Mouse (Mus musculus) megakaryocyte progenitor cell, adult 5-6 weeks (primary cell): ENCODE measurements around the gene Tmem132d. TPM values are rescaled to one million over a fixed set of nuclear protein-coding genes. Genes with fewer than 3 reads are reported as not detected.
"Not testable (repeated sequence)": the region's sequence is repeated elsewhere in the genome, so short reads cannot be mapped to it uniquely, and the experiment has no call there.

Source experiments
- ATAC-seq: replicated peaks from 2 replicates; pipeline ENCODE4 v1.8.0; 2016; ENCODE audit warnings: mild to moderate bottlenecking, moderate TSS enrichment, inconsistent platforms; ENCODE audit not compliant: poor library complexity
- total RNA-seq, 2 experiments: library from RNA; stranded (forward) in 1 of 2; stranded (reverse) in 1 of 2; fragments of 157-497, 149-512 nt in 1 of 2; fragments of 200-1000 nt in 1 of 2; gene quantifications; 2 replicates each; pipeline versions ENCODE4 v1.2.3 to v1.2.4; 2015 to 2017

The Tmem132d gene
- total RNA-seq, 2 experiments from 2014 or later: not detected

DNA sequence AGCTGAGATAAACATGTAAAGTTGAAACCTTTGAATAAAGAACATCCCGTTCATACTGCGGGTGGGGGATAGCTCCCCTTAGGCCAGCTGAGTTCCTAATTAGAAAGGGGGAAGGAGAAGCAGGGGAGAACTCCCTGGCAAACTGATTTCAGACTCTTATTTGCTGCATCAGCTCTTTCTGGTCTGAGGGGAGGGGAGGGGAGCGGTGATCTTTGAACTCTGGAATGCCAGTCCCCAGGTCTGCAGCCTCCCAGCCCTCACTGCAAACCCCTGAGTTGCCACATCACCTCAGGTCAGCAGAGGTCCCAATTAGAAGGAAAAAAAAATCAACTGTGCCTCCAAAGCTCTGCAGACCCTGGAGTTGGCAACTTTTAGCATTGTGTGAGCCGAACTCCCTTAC lies 482.3 kb downstream of the Tmem132d start:
- ATAC-seq: no peak

DNA sequence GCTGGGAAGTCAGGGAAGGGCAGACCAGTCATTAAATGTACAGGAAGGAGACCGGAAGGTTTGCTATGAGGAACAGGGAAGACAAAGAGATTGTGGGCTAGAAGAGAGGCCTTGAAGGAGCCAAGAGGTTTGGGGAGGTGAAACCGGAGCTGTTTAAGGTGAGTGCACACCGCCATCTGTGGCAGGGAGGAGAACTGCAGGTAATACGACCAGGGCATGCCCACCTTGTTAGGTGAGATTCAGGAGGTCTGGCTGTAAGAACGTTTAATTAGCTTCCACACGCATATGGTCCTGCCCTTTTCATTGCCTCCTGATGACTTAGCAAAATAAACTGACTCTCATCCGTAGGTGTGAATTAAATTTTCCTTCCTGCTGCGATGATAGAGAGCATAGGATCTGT lies 485.6 kb downstream of the Tmem132d start:
- no peak for ATAC-seq

DNA sequence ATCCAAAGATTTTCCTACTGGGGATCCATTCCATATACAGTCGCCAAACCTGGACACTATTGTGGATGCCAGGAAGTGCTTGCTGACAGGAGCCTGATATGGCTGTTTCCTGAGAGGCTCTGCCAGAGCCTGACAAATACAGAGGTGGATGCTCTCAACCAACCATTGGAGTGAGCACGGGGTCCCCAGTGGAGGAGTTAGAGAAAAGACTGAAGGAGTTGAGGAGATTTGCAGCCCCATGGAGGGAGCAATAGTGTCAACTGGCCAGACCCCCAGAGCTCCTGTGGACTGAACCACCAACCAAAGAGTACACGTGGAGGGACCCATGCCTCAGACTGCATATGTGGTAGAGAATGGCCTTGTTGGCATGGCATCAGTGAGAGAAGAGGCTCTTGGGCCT lies 490.7 kb downstream of the Tmem132d start:
- not testable (repeated sequence) for ATAC-seq

DNA sequence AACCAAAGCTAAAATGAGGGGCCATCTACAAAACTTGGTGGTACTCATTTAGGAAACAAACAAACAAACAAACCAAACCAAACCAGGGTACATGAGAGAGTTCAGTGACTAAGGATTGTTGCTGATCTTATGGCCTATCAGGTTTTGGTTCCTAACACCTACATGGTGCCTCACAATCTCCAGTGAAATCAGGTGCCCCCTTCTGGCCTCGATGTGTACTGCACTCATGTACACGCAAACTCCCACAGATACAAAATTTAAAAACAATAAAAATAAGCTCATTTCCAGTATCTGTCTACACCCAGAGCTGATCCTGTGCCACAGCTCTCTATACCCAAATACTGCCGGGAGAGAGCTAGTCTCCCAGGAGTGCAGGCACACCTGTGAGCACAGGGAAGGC lies 495.0 kb downstream of the Tmem132d start:
- no peak for ATAC-seq

DNA sequence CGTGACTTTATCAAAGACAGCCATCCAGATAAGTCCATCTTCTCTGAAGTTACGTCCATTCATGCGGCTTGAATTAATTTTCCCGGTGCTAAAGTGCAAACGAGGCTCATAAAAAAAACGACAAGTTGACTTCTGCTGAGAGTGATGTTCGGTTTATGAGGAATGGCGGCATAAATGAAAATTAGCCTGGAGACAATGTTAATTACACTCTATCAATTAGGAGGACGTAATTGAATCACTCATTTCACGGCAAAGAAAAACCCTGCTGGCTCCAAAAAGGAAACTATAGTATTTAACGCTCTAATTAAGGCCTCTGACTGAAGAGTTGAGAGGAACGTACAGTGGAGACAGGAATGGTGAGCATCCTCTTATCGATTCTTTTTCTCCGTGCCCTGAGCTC lies 503.2 kb downstream of the Tmem132d start:
- ATAC-seq: no peak

DNA sequence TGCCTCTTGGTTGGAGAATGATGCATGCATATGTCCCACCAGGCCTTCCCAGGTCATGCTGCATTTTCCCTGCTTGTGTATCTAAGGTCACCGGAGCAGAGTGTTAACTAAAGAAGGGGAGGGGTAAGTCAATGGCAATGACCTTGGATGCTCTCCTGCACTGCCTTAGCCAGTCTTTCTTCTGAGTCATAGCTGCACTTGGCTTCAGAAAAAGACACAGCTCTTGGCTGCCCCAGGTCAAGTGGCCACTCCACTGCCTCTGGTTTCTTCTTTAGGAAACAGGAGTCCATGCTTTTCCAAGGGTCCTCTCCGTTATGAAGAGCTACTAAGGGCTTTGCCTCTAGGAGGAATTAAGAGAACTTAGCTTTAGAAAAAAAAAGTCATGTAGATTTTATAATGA lies 506.2 kb downstream of the Tmem132d start:
- no peak for ATAC-seq

DNA sequence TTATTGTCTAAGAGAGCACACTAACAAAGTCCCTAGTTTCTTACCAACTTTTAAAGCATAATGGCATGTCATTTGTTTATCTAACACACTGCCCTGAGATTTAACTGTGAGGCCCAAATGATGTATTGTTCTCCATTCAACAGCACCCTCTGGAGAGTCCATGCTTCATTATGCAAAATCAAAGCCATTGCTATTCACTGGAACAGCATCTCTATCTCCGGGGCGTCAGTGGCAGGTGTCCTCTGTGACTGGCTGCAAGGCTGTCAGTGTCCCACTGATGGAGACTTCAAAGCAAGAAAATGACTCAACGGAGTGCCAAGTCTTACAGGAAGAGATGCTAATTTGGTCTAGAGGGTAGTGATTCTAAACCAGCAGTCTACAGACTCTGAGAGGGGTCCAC lies 508.8 kb downstream of the Tmem132d start:
- no peak for ATAC-seq

DNA sequence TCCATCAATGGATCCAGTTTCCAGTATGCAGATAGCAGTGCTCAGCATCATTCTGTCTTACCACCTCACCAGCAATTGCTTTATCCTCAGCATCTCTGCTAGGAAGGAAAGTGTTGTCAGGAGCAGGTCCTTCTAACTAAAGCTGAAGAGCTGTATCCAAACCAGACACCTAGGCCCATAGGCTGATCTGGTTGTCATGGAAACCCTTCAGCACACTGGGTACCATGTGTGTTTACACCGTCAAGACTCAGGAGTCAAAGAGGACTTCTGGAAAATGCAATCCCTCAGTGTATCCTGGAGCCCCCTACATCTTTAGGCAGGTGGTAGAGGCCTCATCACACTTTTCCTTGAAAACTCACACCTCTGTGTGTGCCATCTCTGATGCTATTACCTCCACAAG lies 513.7 kb downstream of the Tmem132d start:
- ATAC-seq: no peak

DNA sequence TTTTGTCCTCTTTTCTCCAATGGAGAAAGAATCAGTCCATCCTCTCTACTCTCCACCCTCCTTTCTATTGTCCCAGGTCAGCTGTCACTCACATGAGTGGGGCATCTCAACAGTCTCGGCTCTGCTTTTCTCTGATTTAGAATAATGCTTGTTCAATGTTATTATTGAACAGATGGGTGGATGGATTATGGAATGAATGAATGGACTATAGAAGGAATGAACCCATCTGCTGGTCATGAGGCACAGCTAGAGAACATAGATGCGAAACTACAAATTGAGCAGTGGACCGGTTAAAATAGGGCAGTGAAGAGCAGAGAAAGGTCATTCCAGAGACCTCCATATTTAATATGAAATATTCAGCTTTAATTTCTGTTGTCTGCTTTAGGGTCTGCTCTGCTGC lies 514.5 kb downstream of the Tmem132d start:
- ATAC-seq: no peak

DNA sequence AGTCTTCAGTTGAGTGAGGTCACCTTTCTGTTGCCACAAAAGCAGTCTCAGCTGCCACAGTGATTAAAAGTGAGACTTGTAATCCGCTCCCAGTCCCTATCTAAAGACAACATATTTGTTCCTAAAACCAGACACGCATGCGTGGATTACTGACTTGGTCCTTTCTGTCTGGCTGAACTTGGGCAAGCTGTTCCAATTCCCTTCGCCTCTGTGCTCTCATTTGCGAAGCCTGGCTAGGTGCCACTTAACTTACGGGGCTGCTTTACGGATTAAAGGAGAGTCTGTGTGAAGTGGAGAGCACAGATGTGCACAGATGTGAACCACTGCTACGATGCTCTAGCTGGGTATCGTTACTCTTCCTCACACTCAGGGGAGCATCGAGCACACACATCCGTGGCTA lies 518.7 kb downstream of the Tmem132d start:
- no peak for ATAC-seq

DNA sequence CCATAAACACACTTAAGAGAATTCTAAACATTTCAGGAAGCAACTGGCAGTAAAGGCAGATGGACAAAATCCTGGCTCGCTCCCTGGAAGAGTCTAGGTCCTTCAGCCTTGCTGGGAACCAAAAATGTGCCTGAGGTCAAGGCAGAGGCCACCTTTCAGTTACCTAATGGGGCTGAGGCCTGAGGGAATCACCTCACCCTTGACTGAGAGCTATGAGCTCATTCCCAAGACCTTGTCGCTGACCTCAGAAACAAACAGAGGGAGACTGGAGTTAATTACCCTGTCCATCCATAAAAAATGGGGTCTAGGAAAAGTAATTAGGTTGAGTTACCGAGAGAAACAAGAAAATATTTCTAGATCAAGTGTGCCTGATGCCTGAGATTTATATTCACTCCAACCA lies 521.3 kb downstream of the Tmem132d start:
- ATAC-seq: no peak

DNA sequence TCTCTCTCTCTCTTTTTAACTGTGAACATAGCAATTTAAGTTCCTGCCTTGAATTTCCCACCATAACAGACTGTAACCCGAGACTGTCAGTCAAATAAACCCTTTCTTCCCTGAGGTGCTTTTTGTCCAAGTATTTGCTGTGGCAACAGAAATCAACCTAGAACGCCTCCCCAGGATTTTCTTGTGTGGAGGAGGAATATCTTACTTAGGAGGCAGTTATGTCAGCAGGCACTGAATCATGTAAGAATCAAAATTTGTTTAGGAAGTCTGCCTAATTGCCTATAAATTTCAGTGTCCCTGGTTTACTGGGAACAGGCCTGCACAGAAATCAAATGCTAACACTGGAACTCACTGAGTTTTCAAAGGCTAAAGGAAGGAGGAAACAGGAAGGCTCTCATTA lies 522.5 kb downstream of the Tmem132d start:
- no peak for ATAC-seq

DNA sequence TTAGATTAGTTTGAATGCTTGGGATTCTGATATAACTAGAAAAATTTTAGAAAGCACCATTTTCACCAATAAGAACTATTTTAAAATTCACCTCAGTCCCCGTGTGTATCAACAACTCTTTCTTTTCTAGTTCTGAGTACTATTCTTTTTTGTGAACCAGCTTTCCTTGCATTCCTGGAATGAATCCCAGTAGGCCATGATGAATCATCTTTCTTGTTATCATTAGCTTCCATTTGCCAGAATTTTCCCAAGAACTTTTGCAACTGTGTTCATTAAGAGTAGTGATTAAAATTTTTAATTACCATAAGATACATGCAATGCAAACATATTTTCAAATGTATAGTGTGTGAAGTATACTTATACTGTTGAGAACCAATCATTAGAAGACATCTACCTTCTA lies 537.7 kb downstream of the Tmem132d start:
- ATAC-seq: no peak

DNA sequence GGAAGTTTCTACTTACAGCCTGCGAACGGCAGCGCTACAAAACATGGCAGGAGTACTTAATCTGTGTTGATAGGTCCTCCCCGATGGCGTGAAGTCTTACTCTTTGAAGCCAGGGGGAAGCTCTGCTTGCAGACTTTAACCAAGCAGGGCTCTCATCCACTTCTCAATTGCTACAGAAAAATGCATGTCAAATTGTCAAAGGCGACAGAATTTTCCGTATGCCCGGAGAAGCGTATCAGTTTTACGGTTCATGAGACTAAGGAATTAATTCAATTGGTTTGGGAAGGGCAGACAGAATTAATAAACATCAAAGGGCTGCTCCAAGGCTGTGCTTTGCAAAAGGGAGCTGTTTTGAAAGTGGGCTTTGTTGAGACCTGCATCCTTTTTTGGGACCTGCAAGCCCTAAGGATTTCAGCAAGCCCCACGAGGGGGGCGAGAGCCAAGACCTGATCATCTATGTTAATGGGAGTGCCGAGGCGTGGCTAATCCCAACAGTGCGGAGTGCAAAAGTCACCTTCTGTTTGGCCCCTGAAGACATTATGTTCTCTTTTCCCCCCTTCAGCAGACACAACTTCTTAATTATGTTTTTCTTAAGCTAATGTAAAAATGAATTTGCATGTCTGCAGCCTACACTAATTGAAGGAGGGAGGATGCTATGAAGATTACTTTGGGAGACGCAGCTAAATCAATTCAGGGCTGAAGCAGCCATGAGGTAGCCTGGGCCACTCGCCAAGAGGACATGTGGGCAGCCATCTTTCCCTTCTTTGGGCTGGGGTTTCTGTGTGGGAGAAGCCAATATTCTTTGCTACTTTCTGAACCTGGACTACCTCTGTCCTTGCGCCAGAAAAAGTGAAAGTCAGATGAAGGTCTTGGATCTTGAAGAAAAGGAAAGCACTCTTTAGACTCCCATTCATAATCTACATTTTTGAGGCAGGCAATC lies 547.0 kb downstream of the Tmem132d start:
- no peak for ATAC-seq

DNA sequence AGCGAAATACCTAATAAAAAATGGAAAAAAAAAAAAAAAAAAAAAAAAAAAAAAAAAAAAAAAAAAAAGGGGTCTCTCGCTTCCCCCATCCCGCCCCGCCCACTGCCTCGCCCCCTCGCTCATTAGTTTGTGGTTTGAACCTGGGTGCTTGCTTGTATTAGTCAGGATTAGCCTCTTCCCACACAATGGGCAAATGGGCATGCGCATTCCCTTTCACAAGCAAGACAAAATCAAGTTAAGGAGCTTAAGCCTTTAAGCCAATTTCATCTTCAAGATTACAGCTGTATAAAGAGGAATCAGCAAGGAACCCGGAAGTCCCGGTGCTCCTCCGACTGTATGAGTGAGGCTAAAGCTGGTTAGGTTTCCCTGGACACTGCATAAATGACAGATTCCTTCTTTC lies 549.9 kb downstream of the Tmem132d start:
- no peak for ATAC-seq

DNA sequence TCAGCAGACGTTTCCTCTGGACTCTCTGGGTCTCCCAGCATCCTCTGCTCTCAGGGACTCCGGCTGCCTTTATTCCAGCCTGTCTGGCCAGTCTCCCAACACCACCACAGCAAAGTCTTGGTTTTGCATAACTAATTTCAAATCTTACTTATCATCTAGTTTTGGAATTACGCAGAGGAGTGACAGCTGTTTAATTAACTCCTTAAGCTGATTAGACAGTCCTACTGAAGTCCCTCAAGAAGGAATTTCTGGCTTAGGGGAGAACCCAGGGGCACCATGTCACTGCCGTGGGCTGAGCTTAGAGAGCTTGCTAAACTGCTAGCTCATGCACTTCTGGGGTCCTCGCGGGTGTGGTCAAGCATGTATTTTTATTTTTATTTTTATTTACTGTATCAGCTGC lies 558.4 kb downstream of the Tmem132d start:
- ATAC-seq: no peak

DNA sequence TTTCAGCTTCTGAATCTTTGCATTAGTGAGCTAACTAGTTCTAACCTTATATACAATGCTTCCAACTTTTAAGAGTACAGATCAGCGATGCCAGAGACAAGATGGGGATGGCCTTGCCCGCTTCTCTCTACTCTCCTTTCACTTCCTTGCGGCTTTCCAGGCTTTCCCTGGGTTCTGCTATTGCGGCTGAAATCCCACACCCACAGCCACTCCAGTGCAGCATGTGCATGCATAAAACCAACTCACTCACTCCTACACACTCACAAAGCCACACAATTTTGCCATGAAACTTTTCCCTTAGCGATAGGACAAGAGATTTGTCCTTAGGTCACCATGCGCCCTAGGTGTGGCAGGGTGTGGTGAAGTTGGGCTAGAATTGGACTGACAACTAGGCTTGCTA lies 567.7 kb downstream of the Tmem132d start:
- no peak for ATAC-seq

DNA sequence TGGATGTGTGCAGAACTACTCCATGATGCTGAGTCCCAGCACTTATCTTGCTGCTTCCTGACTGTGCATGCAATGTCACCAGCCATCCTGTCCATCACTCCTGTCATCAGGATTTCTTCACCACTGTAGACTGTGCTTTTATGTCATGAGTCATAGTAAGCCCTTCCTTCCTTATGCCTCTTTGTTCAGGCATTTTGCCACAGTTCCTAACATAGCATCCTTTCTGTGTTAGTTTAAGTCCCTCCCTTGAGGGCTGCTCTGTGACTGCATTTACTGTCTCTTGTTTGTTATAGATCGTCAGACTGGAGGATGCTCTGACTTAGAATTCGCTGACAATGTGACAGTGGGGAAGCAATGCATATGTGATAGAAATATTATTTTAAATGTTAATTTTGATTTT lies 573.2 kb downstream of the Tmem132d start:
- ATAC-seq: no peak

DNA sequence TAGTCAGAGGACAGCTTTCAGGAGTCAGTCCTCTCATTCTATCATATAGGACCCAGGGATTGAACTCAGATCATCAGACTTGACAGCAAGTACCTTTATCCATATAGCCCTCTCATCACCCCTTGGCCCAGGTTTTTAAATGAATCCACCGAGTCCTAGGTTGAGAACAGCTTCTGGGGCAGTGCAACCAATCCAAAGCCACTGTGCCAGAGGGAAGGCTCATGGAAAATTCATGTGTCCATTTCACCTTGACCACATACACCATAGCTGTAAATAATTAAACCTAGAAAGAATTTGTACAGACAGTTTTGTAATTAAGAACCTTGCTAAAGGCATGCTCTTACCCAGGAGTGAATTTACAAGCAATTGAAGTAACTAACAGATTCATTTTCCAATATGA lies 580.6 kb downstream of the Tmem132d start:
- no peak for ATAC-seq

DNA sequence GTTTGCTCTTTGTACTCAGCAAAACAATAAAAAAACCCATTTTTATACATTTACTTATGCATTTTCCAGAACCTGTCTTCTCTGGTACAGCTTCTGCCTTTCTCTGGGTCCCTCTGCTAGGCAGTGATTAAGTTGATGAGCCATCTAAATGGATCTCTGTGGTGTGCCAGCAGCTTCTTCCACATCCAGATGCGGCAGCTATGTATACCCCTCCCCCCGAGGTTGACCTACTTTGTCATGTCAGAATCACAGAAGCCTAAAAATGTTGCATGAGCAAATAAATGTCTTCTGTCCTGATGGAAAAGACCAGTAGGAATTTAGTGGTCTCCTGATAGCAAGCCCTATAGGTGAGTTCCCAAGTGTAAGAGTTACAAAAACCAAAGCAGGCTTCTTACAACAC lies 601.1 kb downstream of the Tmem132d start:
- no peak for ATAC-seq

DNA sequence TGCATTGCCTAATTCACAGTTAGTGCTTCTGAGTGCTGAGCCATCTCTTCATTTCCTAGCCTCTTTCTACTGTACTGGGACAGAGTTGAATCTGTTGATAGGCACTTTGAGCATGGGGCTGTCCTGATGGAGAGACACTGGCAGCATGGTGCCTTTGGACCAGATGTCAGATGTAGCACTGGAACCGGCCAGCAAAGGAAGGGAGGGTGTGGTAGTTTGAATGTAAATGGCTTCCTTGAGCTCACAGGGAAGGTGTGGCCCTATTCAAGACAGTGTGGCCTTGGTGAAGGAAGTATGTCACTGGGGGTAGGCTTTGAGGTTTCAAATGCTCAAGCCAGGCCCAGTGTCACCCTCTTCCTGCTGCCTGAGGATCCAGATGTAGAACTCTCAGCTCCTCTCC lies 602.0 kb downstream of the Tmem132d start:
- ATAC-seq: no peak

DNA sequence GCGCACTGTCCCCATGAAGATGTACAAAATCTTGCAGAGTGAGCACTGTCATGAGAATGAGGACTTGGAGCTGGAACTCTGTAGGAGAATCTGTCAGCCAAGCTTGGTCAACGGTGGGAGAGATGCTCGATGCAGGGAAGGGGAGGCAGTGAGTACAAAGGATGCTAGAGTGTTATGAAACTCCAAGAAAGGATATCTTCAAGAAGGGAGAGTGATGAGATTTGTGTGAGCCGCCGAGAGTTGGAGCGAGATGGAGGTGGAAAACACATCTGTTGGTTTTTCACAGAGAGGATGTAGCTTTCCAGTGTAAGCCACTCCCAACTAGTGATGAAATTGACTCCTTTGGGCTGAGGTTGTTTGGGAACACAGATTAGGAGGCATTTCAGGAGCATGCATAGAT lies 604.1 kb downstream of the Tmem132d start:
- ATAC-seq: no peak

DNA sequence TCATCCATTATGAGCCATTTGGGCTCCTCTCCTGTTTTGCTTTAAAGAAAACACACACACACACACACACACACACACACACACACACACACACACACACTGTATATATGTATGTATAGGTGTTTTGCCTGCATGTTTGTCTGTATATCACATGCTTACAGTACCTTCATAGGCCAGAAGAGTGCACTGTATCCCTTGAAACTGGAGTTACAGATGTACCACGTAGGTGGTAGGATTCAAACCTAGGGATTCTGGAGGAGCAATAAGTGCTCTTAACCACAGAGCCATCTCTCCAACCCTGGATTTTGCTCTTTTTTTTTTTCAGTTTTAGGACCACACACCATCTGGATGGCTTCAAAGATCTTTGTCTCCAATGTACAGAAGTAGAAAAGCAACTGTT lies 610.9 kb downstream of the Tmem132d start:
- ATAC-seq: no peak
